Mouse (Mus musculus) intestine, embryonic 14.5 days (tissue): Measurements from ENCODE around the gene Lamb3. TPM values are rescaled to one million over a fixed set of nuclear protein-coding genes. Genes with fewer than 3 reads are reported as not detected.

Experiments used
- ATAC-seq: fragments of 200-750 bp; cut with Nextera tagmentation; replicated peaks from 2 replicates; pipeline ENCODE4 v1.8.0; 2017; ENCODE audit warnings: low read depth, moderate number of reproducible peaks, moderate TSS enrichment, moderate library complexity; ENCODE audit not compliant: low FRiP score, low TSS enrichment
- DNase-seq: peaks from one replicate; pipeline ENCODE4 v3.0.0-alpha.2; 2018; ENCODE audit warnings: low spot score
- H3K27ac ChIP-seq: fragments of 300-500 bp; sonication (generic); 2 replicates; pipeline ENCODE4 v1.5.1; 2014; ENCODE audit warnings: low read depth, mild to moderate bottlenecking, control low read depth
- H3K27me3 ChIP-seq: fragments of 300-500 bp; sonication (generic); replicated peaks from 2 replicates; pipeline ENCODE4 v1.6.1; 2014; ENCODE audit warnings: low read length, control low read depth; ENCODE audit not compliant: control insufficient read depth, insufficient read depth
- H3K36me3 ChIP-seq: fragments of 300-500 bp; sonication (generic); 2 replicates; pipeline ENCODE4 v1.6.1; 2014; ENCODE audit warnings: low read length, control low read depth; ENCODE audit not compliant: control insufficient read depth, insufficient read depth
- H3K4me1 ChIP-seq: fragments of 300-500 bp; sonication (generic); replicated peaks from 2 replicates; pipeline ENCODE4 v1.6.1; 2014; ENCODE audit warnings: low read length, control low read depth, mixed read lengths; ENCODE audit not compliant: control insufficient read depth, insufficient read depth
- H3K4me2 ChIP-seq: fragments of 300-500 bp; sonication (generic); 2 replicates; pipeline ENCODE4 v1.6.1; 2014; ENCODE audit warnings: low read length
- H3K4me3 ChIP-seq: fragments of 300-500 bp; sonication (generic); 2 replicates; pipeline ENCODE4 v1.5.1; 2014; ENCODE audit warnings: low read depth, low read length, control low read depth, mixed read lengths
- H3K9ac ChIP-seq: fragments of 300-500 bp; sonication (generic); 2 replicates; pipeline ENCODE4 v1.6.1; 2014; ENCODE audit warnings: mild to moderate bottlenecking, low read length
- H3K9me3 ChIP-seq: fragments of 300-500 bp; sonication (generic); 2 replicates; pipeline ENCODE4 v1.6.1; 2016; ENCODE audit warnings: low read length, control low read depth; ENCODE audit not compliant: control insufficient read depth
- WGBS: fragments of 180-500 bp; shearing (Covaris S2); extraction: QIAGEN DNeasy Blood & Tissue Kit; methylation state at CpG from one replicate; pipeline ENCODE4 v1.1.7; 2014; 5-methylcytosine and 5-hydroxymethylcytosine counted together
- polyA plus RNA-seq: library from polyadenylated mRNA; unstranded; fragments of >200 nt; fragmentation: Nextera tagmentation; extraction: Ambion mirVana; gene quantifications from 2 replicates; pipeline ENCODE4 v1.2.1, GENCODE M21; 2014

Gene Lamb3
- polyA plus RNA-seq, 1 experiment from 2014 or later, result 4.0 TPM

DNA sequence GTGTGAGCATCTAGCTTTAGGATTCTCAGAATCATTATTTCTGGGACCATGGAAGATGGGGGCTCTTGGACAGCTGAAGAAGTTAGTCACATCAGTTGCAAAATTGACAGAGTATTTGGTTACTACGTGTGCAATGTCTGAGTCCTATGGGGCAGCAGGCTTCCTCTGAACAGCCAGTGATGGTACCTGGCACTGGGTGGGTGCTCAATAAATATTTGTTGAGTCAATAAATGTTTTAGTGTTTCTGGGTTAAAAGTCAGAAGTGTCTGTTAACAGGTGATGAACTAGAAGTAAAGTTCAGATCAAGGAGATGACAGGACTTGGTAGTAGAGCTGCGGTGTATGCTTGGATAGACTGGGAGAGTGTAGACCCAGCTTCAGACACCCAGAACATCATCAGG, 80.1 kb downstream of the Lamb3 start:
- Histone ChIP-seq H3K4me2 (no peak overlapping the region), H3K4me3 (no peak overlapping the region), H3K27me3 (no peaks in the 10 kb centered on the region), H3K4me1 (no peaks in the 10 kb centered on the region), H3K36me3 (no peaks in the 10 kb centered on the region), H3K9ac (no peak overlapping the region), H3K27ac (no peak overlapping the region), H3K9me3 (no peaks in the 10 kb centered on the region)
- ATAC-seq (no peak), DNase-seq (no peak)
- WGBS, result 77% methylated on average over 2 of the region's 2 CpGs

DNA sequence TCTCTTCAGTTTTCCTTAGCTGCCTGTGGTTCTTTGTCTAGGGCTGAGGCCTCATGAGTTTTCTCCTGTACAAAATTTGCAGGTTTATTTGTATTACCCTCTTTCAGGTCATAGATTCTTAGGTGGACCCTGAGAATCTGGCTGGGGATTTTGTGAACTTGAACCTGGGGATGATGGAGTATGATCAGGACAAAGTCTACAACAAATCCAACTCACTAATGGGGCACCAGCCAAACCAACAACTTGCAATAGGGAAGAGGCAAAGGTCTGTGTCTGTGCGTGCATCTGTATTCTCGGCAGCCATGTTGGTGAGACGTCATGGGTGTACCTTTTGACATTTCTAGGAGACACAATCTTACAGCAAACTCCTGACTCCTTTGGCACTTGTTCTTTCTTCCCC, 81.6 kb downstream of the Lamb3 start:
- Histone ChIP-seq H3K9ac (no peak overlapping the region), H3K27ac (no peak overlapping the region), H3K27me3 (no peaks in the 10 kb centered on the region), H3K4me3 (no peak overlapping the region), H3K4me1 (no peaks in the 10 kb centered on the region), H3K9me3 (no peaks in the 10 kb centered on the region), H3K4me2 (no peak overlapping the region), H3K36me3 (no peaks in the 10 kb centered on the region)
- 92% methylated on average over 3 of the region's 3 CpGs for WGBS
- no peak for DNase-seq
- no peak for ATAC-seq

DNA sequence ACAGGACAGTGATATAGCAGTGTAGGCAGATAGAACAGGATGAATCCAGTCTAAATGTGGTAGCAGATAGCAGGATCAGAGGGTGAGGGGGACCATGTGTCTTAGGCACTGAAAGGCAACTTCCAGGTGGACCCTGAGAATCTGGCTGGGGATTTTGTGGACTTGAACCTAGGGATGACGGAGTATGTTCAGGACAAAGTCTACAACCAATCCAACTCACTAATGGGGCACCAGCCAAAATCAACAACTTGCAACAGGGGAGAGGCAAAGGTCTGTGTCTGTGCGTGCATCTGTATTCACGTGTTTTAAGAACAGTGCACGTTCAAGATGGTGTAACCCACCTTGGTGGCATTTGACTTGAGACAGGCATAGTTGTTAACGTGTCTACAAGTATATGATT, 82.4 kb downstream of the Lamb3 start:
- Histone ChIP-seq H3K9ac (no peak overlapping the region), H3K36me3 (no peaks in the 10 kb centered on the region), H3K4me1 (no peaks in the 10 kb centered on the region), H3K4me2 (no peak overlapping the region), H3K27me3 (no peaks in the 10 kb centered on the region), H3K4me3 (no peak overlapping the region), H3K27ac (no peak overlapping the region), H3K9me3 (no peaks in the 10 kb centered on the region)
- ATAC-seq (no peak), DNase-seq (no peak)
- 89% methylated on average over 5 of the region's 5 CpGs for WGBS

DNA sequence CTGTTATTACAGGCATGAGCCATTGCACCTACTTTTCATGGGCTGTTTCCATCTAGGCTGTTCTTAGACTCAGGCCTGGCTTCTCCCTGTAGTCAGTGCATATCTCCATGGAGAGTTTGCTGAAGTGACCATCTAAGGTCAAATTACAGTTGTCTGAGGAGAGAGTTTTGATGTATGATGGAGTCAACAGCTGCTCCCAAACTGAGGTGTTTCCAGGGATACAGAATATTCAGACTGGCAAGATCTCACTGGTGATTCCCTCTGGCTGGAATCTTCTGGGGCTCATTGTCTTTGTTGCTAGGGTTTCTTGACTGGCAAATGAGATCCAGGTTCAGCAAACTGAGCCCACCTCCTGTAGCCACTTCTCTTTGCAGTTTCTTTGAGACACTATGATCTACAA, 83.2 kb downstream of the Lamb3 start:
- no peak for DNase-seq
- Histone ChIP-seq H3K27ac (no peak overlapping the region), H3K9me3 (no peaks in the 10 kb centered on the region), H3K4me1 (no peaks in the 10 kb centered on the region), H3K4me2 (no peak overlapping the region), H3K36me3 (no peaks in the 10 kb centered on the region), H3K4me3 (no peak overlapping the region), H3K27me3 (no peaks in the 10 kb centered on the region), H3K9ac (no peak overlapping the region)
- ATAC-seq, result no peak

DNA sequence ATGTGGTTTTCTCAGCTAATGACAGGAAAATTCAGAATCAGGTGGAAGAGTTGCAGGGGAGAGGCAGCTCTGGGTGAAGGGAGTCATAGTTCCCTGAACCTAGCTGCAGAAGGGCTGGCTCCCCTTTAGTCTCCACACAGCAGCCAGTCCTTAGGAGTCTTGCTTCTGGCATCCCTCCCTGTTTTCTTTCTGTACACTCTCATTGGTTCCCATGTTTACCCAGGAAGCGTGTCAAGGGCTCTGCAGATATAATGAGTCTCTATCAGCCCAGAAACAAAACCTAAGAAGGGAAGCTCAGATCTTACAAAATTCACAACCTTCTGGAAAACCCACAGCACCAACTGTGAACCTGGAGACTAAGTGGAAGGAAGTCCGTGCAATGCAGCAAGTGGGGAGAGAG, 85.5 kb downstream of the Lamb3 start:
- Histone ChIP-seq H3K4me2 (no peak overlapping the region), H3K4me3 (no peak overlapping the region), H3K4me1 (no peaks in the 10 kb centered on the region), H3K9ac (no peak overlapping the region), H3K9me3 (no peaks in the 10 kb centered on the region), H3K27me3 (no peaks in the 10 kb centered on the region), H3K27ac (no peak overlapping the region), H3K36me3 (no peaks in the 10 kb centered on the region)
- ATAC-seq (no peak), DNase-seq (no peak)
- 53% methylated on average over 2 of the region's 2 CpGs for WGBS

DNA sequence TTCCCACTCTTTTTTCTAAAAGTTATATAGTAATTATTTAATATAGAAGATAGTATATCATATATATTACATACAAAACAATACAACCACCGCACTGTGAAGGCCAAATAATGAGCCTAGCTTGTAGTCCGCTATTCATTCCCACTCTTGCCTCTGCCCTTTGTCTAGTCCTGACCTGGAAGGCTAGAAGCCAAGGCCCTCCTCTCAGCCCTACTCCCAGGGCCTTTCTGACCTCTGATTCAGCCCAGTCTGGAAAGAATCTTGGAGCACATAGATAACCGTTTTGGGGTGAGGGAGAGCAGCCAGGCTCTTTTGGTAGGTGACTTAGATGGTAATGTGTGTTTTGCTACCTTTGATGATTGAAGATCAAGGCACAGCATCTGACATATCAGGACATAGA, 86.4 kb downstream of the Lamb3 start:
- no peak for ATAC-seq
- no peak for DNase-seq
- Histone ChIP-seq H3K4me2 (no peak overlapping the region), H3K4me3 (no peak overlapping the region), H3K9ac (no peak overlapping the region), H3K27ac (no peak overlapping the region), H3K9me3 (no peaks in the 10 kb centered on the region), H3K36me3 (no peaks in the 10 kb centered on the region), H3K4me1 (no peaks in the 10 kb centered on the region), H3K27me3 (no peaks in the 10 kb centered on the region)
- 79% methylated on average over 3 of the region's 3 CpGs for WGBS

DNA sequence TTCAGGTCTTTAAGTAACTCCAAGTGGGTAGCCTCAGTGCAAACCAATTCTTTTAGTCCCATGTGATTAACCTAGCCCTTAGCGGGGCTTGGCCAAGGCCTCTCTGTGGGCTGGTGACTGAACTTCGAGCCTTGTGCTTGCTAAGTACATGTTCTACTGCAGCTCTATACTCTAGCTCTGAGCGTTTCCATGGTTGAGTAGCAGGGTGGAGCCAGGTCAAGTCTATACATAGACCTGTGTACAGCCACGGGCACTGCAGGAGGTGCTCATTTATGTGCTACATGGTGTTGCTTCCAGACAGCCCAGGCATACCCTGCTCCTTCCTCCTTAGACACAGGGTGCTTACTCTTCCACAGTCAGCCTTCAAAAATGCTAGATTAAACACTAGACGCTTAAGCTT, 88.4 kb downstream of the Lamb3 start:
- H3K27ac ChIP-seq, result no peak overlapping the region
- no peak overlapping the region for H3K9ac ChIP-seq
- no peaks in the 10 kb centered on the region for H3K27me3 ChIP-seq
- H3K4me3 ChIP-seq, result no peak overlapping the region
- no peaks in the 10 kb centered on the region for H3K4me1 ChIP-seq
- DNase-seq (no peak), ATAC-seq (no peak)
- H3K36me3 ChIP-seq, result no peaks in the 10 kb centered on the region
- WGBS, result 75% methylated on average over 5 of the region's 5 CpGs
- H3K4me2 ChIP-seq, result no peak overlapping the region
- H3K9me3 ChIP-seq, result no peaks in the 10 kb centered on the region

DNA sequence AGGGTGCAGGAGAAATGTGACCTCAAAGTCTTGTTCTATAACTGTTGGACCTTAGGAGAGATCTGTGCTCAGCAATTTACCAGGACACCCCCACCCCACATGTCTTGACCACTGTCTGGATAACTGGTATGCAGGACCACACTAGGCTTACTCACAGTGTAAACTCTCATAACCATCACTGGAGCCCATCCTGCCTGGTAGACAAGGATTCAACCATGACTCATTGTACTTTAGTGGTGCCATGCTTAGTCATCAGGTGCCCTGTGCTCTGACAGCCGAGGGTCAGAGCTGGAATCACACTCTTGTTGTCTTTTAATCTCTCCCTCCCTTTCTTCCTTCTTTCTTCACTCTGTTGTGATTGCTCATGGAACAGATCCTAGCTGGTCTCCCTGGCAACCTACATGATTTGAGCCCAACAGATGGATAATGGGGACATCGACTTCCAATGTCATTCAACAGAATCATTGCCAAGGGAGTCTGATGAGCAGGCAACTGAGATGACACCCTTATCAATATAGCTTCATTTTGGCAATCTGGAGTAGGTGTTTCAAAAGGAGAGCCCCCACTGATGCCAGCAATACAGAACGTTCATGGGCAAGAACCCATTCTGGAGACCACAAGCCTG, 90.8 kb downstream of the Lamb3 start:
- H3K9ac ChIP-seq, result no peak overlapping the region
- DNase-seq (no peak), ATAC-seq (no peak)
- H3K36me3 ChIP-seq, result no peaks in the 10 kb centered on the region
- 85% methylated on average over 3 of the region's 3 CpGs for WGBS
- no peak overlapping the region for H3K4me3 ChIP-seq
- H3K27me3 ChIP-seq, result no peaks in the 10 kb centered on the region
- peaks cover 11% of the 10 kb centered on the region; the same call in 1 of the 2 replicates for H3K4me1 ChIP-seq
- no peaks in the 10 kb centered on the region for H3K9me3 ChIP-seq
- H3K4me2 ChIP-seq, result no peak overlapping the region
- no peak overlapping the region for H3K27ac ChIP-seq

DNA sequence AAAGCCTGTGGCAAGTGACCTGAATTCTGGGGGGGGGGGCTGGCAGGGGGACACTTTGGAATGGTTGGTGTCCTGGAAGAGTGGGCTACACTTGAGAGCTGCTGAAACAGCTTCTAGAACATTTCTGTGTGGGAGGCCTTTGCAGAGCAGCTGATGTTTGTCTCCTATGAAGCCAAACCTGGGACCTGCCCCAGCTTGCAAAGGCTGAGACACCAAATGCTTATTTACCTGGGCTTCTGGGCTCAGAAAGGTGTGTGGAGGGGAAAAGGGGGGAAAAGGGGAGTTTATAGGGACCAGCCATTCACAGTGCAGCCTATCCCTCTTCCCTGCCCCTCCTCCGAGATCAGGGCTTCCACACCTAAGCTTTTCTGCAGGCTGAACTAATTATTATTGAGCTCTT, 92.5 kb downstream of the Lamb3 start:
- Histone ChIP-seq H3K4me2 (no peak overlapping the region), H3K9me3 (no peaks in the 10 kb centered on the region), H3K27me3 (no peaks in the 10 kb centered on the region), H3K9ac (no peak overlapping the region), H3K4me1 (peaks cover 11% of the 10 kb centered on the region; the same call in 1 of the 2 replicates), H3K27ac (no peak overlapping the region), H3K4me3 (no peak overlapping the region), H3K36me3 (no peaks in the 10 kb centered on the region)
- ATAC-seq (no peak), DNase-seq (no peak)
- 67% methylated on average over 1 of the region's 1 CpGs for WGBS
